Mouse (Mus musculus): ENCODE data around the gene Lmnb2.
A peak's percentile ranks its signal among the peaks of the same experiment; 100 is the strongest.

Gene Lmnb2

DNA sequence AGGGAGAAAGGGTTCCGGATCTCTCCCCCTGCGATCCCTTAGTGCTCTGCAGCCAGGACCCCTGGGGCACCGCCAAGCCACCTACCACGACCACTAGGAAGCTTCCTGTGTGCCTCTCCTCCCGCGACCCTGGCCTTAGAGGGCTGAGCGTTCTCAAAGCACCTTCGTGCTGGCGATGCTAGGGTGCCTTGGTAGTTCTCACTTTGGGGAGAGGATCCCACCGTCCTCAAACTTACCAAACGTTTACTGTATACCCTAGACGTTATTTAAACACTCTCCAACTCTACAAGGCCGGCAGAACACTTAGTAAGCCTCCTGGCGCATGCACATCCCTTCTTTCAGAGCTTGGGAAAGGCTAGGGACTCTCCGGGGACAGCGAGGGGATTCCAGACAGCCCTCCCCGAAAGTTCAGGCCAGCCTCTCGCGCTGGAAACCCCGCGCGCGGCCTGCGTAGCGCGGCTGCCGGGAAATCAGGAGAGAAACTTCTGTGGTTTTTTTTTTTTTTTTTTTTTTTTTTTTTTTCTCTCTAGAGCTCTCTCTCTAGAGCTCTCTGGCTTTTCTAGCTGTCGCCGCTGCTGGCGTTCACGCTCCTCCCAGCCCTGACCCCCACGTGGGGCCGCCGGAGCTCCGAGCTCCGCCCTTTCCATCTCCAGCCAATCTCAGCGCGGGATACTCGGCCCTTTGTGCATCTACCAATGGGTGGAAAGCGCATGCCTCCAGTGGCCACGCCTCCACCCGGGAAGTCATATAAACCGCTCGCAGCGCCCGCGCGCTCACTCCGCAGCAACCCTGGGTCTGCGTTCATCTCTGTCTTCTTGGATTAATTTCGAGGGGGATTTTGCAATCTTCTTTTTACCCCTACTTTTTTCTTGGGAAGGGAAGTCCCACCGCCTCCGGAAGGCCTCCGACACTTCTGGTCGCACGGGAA is 11.5 kb upstream of the Lmnb2 start, which contains the start of gene Gadd45b:
Gene Gadd45b (plus strand): TSS at position 775 of the 928 bp plus-strand sequence.
- DNase-seq (ENCODE audit: low read depth, low spot score) = peak; percentile 82

DNA sequence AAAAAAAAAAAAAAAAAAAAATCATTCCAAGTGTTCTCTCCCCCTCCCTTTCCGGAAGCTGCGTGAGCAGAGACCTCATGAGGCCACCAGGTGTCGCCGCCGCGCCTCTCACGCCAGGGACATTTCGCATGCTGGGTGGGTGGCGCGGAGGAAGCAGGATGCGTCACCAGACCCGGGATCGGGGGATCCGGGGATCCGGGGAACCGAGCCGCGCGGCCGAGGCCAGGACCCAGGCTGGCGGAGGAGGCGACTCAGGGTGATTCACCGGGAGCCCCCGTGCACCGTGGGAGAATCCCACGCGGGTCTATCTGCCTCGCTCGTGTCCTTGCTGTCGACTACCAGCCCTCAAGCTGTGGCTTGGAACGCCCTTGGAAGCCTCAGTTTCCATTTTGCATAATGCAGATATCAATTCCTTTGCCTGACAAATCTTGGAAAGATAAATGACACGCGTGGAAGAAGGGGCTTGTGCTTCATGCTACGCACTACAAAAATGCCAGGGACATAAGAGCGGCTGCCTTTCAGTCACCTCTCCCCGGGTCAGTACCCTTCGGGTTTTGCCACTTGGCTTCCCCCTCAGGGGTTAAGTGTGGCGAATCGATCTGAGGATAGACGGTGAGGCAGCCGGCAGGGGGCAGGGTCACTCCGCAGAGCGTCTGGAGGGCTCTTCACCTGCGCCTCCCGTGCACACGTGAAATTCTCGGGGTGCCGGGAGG is 10.7 kb upstream of the Lmnb2 start:
- peak; percentile 36 for DNase-seq (ENCODE audit: low read depth, low spot score)

DNA sequence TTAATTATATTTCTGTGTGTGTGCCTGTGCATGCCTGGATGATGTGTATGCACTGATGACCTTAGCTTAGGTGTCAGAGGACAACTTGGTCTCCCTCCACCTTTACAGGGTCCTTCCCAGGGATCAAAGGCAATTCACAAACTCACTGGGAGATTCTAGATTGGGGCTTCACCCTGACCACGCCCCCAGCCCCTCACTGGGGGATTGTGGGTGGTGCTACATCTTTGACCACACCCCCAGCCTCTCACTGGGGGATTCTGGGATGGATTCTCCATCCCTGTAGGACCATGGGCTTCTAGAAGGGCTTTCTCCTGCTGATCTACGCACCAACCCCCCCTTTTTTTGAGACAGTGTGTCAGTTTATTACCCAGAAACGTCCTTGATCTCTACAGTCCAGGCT is 7.4 kb upstream of the Lmnb2 start:
- DNase-seq (ENCODE audit: low read depth, low spot score) = no peak

DNA sequence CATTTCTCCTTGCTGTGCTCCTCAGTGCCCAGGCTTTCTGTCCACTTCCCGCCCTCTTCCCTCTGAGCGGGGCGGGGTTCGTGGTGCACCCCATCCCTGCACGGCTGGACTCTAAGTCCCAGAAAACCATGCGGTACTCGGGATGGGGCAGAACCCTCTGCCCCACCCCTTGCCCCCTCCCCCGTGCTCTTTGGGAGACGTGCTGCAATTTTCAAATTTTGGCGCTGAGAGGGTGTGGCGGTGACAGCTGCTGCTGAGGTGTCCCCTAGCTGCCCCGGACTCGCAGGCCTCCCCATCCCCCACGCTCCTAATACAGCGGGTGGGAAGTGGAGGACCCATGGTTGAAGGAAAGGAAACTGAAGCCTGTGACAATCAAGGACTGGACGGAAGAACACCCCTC is 3.9 kb upstream of the Lmnb2 start:
- DNase-seq (ENCODE audit: low read depth, low spot score) = no peak

- no peak for DNase-seq (ENCODE audit: low read depth, low spot score)
These were observed 688 bp downstream of the Lmnb2 start for GRCm38 (mm10) chr10:80917336-80917778.

- DNase-seq (ENCODE audit: low read depth, low spot score) = no peak
These were observed 2.3 kb downstream of the Lmnb2 start for GRCm38 (mm10) chr10:80915736-80916135.

DNA sequence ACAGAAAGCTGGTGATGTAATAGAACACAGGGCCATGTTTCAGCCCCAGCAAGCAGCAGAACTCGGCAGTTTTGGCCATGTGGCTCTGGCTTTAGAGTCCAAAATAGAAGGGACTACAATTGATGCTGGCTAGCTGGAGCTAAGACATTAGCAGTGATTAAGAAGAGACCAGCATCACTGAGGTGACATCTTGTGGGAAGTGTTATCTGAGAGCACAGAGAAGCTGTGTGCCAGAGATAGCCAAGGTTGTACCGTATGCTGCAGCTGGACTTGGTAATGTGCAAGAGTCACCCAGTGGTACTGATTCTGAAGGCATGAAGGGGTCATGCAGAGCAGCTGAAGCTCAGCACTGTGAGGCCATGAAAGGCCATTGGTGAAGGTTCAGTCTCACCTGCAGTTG is 2.8 kb downstream of the Lmnb2 start:
- no peak for DNase-seq (ENCODE audit: low read depth, low spot score)

DNA sequence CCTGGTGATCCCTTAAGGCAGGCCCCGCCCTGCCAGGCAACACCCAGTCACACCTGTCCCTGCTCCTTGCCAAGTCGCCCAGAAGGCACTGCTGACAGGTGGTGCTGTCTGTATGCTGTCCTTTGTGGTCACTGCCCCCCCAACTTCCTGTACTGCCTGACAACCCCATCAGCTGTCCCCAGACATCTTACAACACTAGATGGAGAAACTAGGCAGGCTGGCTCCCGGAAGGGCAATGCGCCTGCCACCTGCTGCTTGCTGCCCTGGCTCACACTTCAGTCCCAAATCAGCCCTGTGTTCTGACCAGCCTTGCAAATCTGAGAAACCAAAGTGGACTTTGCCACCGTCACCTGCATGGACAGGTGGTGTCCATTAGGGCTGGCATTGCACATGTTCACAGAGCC is 3.8 kb downstream of the Lmnb2 start:
- no peak for DNase-seq (ENCODE audit: low read depth, low spot score)

GRCm38 (mm10) chr10:80913364-80914011 is 4.6 kb downstream of the Lmnb2 start:
- DNase-seq (ENCODE audit: low read depth, low spot score) = no peak

DNA sequence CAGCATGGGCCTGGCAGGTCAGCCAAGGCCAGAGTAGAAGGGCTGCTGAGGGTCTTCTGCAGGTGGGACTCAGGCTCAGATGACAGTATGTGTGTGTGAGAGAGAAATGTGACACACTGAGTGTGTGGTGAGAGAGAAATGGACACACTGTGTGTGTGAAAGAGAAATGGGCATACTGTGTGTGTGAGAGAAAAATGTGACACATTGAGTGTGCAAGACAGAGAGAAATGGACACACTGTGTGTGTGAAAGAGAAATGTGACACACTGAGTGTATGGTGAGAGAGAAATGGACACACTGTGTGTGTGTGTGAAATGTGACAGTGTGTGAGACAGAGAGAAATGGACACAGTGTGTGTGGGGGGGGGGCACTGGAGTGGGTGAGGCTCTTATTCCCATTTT is 6.2 kb downstream of the Lmnb2 start:
- no peak for DNase-seq (ENCODE audit: low read depth, low spot score)

- DNase-seq (ENCODE audit: low read depth, low spot score) = no peak
These were observed 6.7 kb downstream of the Lmnb2 start for GRCm38 (mm10) chr10:80911354-80911753.

DNA sequence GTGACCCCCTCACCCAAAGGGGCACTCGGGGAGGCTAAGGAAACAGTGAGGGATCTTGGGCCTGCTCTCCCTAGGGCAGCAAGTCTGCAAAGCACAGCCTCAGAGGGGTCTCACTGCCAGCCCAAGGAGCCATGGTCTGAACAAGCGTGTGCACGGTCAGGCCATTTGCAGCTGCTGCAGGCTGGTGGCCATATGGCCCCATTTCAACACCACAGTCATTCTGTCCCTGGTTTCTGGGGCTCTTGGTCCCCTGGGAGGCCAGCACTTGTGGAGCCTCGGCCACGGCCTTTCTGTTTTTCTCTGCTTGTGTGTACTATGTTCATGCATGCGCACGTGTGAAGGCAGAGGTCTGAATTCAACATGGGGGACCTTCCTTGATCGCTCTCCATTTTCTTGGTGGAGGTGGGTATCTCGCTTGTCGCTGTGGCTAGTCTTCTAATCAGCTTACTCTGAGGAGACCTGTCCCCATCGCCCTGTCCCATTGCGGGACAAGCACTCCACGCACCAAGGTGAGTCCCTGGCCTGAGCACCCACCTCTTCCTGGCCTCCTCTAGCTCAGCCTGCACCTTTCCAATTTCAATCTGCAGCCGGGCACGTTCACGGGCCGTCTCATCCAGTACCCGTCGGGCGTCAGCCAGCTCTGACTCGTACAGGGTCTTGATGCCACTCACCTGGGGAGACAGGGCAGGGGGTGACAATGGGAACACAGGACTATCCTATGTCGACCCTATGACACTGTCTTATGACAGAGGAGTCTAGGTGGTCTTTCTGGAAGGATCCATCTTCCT is 8.5 kb downstream of the Lmnb2 start:
- no peak for DNase-seq (ENCODE audit: low read depth, low spot score)

GRCm38 (mm10) chr10:80904709-80905108 is 13.3 kb downstream of the Lmnb2 start:
- no peak for DNase-seq (ENCODE audit: low read depth, low spot score)

DNA sequence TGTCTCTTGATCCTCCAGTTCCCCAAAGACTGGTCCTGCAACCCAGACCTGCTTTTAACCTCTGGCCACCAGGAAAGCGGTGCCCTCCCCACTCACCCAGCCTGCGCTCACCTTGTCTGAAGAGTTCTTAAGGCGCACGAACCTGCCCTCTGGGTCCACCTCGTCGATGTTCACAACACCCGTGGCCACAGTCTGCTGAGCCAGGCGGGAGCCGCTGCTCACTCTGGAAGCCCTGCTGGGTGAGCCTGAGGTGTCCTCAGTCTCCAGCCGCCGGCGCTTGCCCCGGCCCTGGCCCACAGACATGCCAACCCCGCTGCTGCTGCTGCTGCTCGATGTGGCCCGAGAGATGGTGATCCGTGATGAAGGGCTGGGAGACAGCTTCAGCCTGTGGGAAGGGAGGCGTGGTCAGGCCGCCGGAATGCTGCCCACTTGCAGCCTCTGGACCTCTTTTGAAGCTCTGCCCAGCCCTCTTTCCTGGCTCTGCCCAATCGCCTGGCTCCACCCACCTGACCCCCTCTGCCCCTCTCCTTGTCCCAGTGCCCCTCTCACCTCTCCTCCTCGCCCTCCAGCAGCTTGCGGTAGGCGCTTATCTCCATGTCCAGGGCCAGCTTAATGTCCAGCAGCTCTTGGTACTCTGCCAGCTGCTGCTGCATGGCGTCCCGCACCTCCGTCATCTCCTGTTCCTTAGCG is 13.9 kb downstream of the Lmnb2 start:
- no peak for DNase-seq (ENCODE audit: low read depth, low spot score)

GRCm38 (mm10) chr10:80903282-80903681 is 14.8 kb downstream of the Lmnb2 start:
- DNase-seq (ENCODE audit: low read depth, low spot score) = no peak

GRCm38 (mm10) chr10:80902273-80902940 is 15.6 kb downstream of the Lmnb2 start:
- DNase-seq (ENCODE audit: low read depth, low spot score) = no peak

GRCm38 (mm10) chr10:80901409-80902272 is 16.4 kb downstream of the Lmnb2 start:
- DNase-seq (ENCODE audit: low read depth, low spot score) = no peak

DNA sequence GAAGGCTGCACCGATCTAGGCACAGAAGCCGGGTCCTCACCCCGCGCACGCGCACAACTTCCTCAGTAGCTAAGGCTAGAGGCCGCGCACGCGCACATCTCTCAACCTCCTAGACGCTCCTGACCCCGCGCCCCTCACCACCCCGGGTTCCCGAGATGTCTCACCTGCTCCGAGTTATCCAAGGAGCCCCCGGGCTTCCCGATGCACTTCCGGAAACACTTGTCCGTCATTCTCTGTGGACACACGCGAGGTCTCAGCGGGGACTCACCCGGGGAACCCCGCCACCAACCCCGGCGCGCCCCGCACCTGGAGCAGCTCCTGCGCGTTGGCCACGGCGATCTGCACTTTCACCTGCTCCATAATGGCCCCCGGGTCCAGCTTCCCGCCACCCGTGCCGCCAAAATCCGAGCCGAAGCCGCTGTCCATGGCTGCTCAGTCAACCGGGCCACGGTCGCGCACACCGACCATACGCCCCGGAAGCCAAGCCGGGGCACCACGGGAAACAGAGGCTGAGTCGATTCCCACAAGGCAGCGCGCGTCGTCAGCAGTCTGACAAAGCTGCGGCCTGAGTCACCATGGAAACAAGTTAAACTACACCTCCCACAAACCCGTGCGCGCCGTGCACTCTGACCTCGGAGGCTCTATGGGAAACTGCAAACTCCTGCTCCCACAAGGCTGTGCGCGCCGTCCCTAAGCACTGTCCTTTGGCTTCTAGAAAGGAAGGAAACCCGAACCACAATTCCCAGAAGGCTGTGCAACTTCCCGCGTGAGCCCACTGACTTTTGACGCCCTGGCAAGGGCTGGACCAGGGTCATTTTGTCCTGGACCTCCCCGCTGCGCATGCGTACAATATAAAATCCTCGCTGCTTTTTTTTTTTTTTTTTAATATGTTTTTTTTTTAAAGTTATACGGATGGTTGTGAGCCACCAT is 17.5 kb downstream of the Lmnb2 start, which contains the start of gene Timm13:
Gene Timm13 (minus strand): TSS at position 652 of the 930 bp plus-strand sequence.
- DNase-seq (ENCODE audit: low read depth, low spot score) = peak; percentile 96

Data from c-Kit-negative CD71-positive TER-119-positive erythroid progenitor cells, embryonic 14.5 days (primary cell).